20 mouse cellular contexts compared by ENCODE assay signal in the genomic region with DNA sequence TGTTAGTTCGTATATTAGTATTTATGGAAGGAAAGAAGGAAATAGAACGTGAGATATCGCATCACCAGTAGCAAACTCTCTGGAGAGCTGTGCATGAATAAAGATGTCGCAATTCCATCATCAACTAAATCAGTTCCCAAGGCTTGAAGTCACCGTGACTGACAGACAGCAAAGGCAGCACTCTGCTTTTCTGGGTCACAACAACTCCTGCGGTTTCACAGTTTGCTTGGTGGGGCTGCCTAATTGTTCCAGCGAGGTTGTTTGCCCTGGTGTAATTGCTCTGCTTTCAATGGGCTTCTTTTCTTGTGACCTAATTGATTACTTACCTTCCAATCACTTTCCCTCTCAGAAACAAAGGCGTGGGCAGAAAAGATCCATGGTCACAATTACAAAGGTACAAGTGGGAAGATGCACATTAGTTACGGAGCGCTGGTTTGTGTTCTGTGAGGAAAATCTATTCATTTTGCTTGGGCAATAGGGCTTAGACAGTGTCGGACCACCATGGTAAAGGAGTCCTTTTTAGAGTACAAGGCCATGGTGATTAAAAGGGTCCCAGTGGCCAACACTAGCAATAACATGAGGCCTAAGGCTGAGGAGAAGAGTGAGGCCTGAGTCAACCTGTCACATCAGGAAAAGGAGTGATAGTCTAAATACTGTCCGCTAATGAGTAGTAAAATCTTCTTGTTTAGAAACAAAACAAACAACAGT.
DNase-seq lines count a peak whose midpoint lies in the region; ATAC-seq and TF ChIP-seq lines count a peak whose summit lies in the region.
"Had no signal": no experiment of that assay in that cellular context is flagged by ENCODE, and none has a peak within 500 bp of the region (broad histone marks: within the 10 kb centered on the region; RNA-seq: fewer than 3 reads in every experiment).

No protein-coding gene starts in this region.

- H3K9me3 ChIP-seq in forebrain, postnatal 0 days (ENCODE audit: low read length) = no peaks in the 10 kb centered on the region
- H3K9me3 ChIP-seq in forebrain, embryonic 14.5 days (replicated peaks; ENCODE audit: control insufficient read depth, low read length) = no peaks in the 10 kb centered on the region
- no peaks in the 10 kb centered on the region for H3K9me3 ChIP-seq in midbrain, embryonic 12.5 days
- H3K9me3 ChIP-seq in midbrain, embryonic 15.5 days = no peaks in the 10 kb centered on the region
- H3K9me3 ChIP-seq: embryonic facial prominence, embryonic 13.5 days; heart, embryonic 15.5 days had no signal

- no peaks in the 10 kb centered on the region for H3K27me3 ChIP-seq in forebrain, postnatal 0 days (ENCODE audit: insufficient read depth, low read length)
- no peaks in the 10 kb centered on the region for H3K27me3 ChIP-seq in forebrain, embryonic 14.5 days (replicated peaks; ENCODE audit: control insufficient read depth, insufficient read depth, low read length)
- H3K27me3 ChIP-seq in midbrain, embryonic 12.5 days = 0 out of 2 replicates have a peak, but pooled peaks cover 3% of the 10 kb centered on the region
- no peaks in the 10 kb centered on the region for H3K27me3 ChIP-seq in midbrain, embryonic 15.5 days (replicated peaks)
- H3K27me3 ChIP-seq: CH12.LX; embryonic facial prominence, embryonic 13.5 days; heart, embryonic 15.5 days had no signal

- no peak for DNase-seq in forebrain, postnatal 0 days
- no peak for DNase-seq in forebrain, embryonic 14.5 days (ENCODE audit: low spot score)
- peak; percentile 34 for DNase-seq in brain, embryonic 14.5 days (ENCODE audit: low read depth)
- DNase-seq in left cerebral cortex, adult 2 months (ENCODE audit: extremely low spot score in 1 of 2, low spot score in 2 of 2) = no peak
- DNase-seq: adrenal gland, adult 8-10 months; adrenal gland, postnatal 36 days; cerebellum, adult 11 months; cerebellum, adult 8-10 months; cerebellum, postnatal 25 days; gastrocnemius, postnatal 14 days; heart, adult 2 months; heart, postnatal 14 days had no signal

- H3K36me3 ChIP-seq in forebrain, postnatal 0 days (ENCODE audit: insufficient read depth) = no peaks in the 10 kb centered on the region
- no peaks in the 10 kb centered on the region for H3K36me3 ChIP-seq in forebrain, embryonic 14.5 days (ENCODE audit: control insufficient read depth, insufficient read depth, low read length)
- H3K36me3 ChIP-seq in midbrain, embryonic 12.5 days = no peaks in the 10 kb centered on the region
- H3K36me3 ChIP-seq in midbrain, embryonic 15.5 days (replicated peaks) = no peaks in the 10 kb centered on the region
- H3K36me3 ChIP-seq: embryonic facial prominence, embryonic 13.5 days; heart, embryonic 15.5 days had no signal

- H3K4me1 ChIP-seq in forebrain, postnatal 0 days (ENCODE audit: insufficient read depth) = no peaks in the 10 kb centered on the region
- H3K4me1 ChIP-seq in forebrain, embryonic 14.5 days (ENCODE audit: control insufficient read depth, insufficient read depth, low read length) = 0 out of 2 replicates have a peak, but pooled peaks cover 5% of the 10 kb centered on the region
- peaks cover 6% of the 10 kb centered on the region for H3K4me1 ChIP-seq in midbrain, embryonic 12.5 days
- H3K4me1 ChIP-seq in midbrain, embryonic 15.5 days = no peaks in the 10 kb centered on the region
- H3K4me1 ChIP-seq: heart, embryonic 15.5 days had no signal

- H3K4me3 ChIP-seq in forebrain, postnatal 0 days (ENCODE audit: low read depth, low read length) = no peak overlapping the region
- no peak overlapping the region for H3K4me3 ChIP-seq in forebrain, embryonic 14.5 days (ENCODE audit: low read depth, low read length)
- H3K4me3 ChIP-seq in midbrain, embryonic 12.5 days = no peak overlapping the region
- H3K4me3 ChIP-seq in midbrain, embryonic 15.5 days = no peak overlapping the region
- H3K4me3 ChIP-seq in left cerebral cortex, adult 2 months = no peak overlapping the region
- H3K4me3 ChIP-seq: embryonic facial prominence, embryonic 13.5 days; heart, adult 2 months; heart, embryonic 15.5 days had no signal

- ATAC-seq in forebrain, postnatal 0 days = peak; percentile 34; the same call in 1 of the 2 replicates
- ATAC-seq in forebrain, embryonic 14.5 days = no peak
- ATAC-seq in midbrain, embryonic 12.5 days (ENCODE audit: low FRiP score, low read depth) = peak; percentile 56; the same call in 1 of the 2 replicates
- ATAC-seq in midbrain, embryonic 15.5 days (replicated peaks) = no peak
- ATAC-seq: forebrain, embryonic 16.5 days; hindbrain, embryonic 16.5 days had no signal

- 37% methylated on average over 12 of the region's 12 CpGs for WGBS in forebrain, postnatal 0 days
- WGBS in forebrain, embryonic 14.5 days = 31% methylated on average over 12 of the region's 12 CpGs
- WGBS in midbrain, embryonic 12.5 days = 44% methylated on average over 12 of the region's 12 CpGs
- 37% methylated on average over 12 of the region's 12 CpGs for WGBS in midbrain, embryonic 15.5 days

- no peak for TF ChIP-seq CTCF in forebrain, postnatal 0 days (IDR thresholded peaks at IDR 0.05; ENCODE audit: low read depth)
- no peak for TF ChIP-seq CTCF in brain, embryonic 14.5 days (IDR thresholded peaks at IDR 0.05; ENCODE audit: borderline replicate concordance, extremely low read depth, insufficient read depth, insufficient read length)
- TF ChIP-seq CTCF in left cerebral cortex, adult 2 months (IDR thresholded peaks at IDR 0.05) = no peak

- no peak overlapping the region for H3K9ac ChIP-seq in forebrain, postnatal 0 days
- no peak overlapping the region for H3K9ac ChIP-seq in forebrain, embryonic 14.5 days (ENCODE audit: low read length)
- H3K9ac ChIP-seq in midbrain, embryonic 12.5 days (replicated peaks) = no peak overlapping the region
- no peak overlapping the region for H3K9ac ChIP-seq in midbrain, embryonic 15.5 days
- H3K9ac ChIP-seq: embryonic facial prominence, embryonic 13.5 days; heart, embryonic 15.5 days had no signal

- H3K4me2 ChIP-seq in forebrain, postnatal 0 days (ENCODE audit: low read depth) = no peak overlapping the region
- no peak overlapping the region for H3K4me2 ChIP-seq in forebrain, embryonic 14.5 days (ENCODE audit: low read length)
- H3K4me2 ChIP-seq in midbrain, embryonic 12.5 days (replicated peaks) = no peak overlapping the region
- no peak overlapping the region for H3K4me2 ChIP-seq in midbrain, embryonic 15.5 days
- H3K4me2 ChIP-seq: embryonic facial prominence, embryonic 13.5 days; heart, embryonic 11.5 days; heart, embryonic 15.5 days had no signal

- no peak overlapping the region for H3K27ac ChIP-seq in forebrain, postnatal 0 days (ENCODE audit: low read depth, low read length)
- H3K27ac ChIP-seq in forebrain, embryonic 14.5 days (ENCODE audit: low read depth, low read length) = no peak overlapping the region
- no peak overlapping the region for H3K27ac ChIP-seq in midbrain, embryonic 12.5 days (replicated peaks)
- no peak overlapping the region for H3K27ac ChIP-seq in midbrain, embryonic 15.5 days
- H3K27ac ChIP-seq in left cerebral cortex, adult 2 months = no peak overlapping the region
- H3K27ac ChIP-seq: embryonic facial prominence, embryonic 13.5 days; heart, adult 2 months; heart, embryonic 15.5 days had no signal

- no peak for TF ChIP-seq POLR2A in brain, embryonic 14.5 days (IDR thresholded peaks at IDR 0.05; ENCODE audit: borderline replicate concordance, extremely low read depth, insufficient read depth, insufficient read length, poor library complexity, severe bottlenecking)

- intact Hi-C loops in left cerebral cortex, adult 2 months (cut with DNase I) = no loop called here

Comparison
In these comparisons a context has a peak if more than half of its experiments do, and no peak if none do; other contexts are left out.
1. ATAC-seq: peak in forebrain, postnatal 0 days (single experiment) and midbrain, embryonic 12.5 days (single experiment); none in forebrain, embryonic 14.5 days (single experiment) and midbrain, embryonic 15.5 days (single experiment).